ENCODE assay signal across 8 mouse cellular contexts in the genomic region with DNA sequence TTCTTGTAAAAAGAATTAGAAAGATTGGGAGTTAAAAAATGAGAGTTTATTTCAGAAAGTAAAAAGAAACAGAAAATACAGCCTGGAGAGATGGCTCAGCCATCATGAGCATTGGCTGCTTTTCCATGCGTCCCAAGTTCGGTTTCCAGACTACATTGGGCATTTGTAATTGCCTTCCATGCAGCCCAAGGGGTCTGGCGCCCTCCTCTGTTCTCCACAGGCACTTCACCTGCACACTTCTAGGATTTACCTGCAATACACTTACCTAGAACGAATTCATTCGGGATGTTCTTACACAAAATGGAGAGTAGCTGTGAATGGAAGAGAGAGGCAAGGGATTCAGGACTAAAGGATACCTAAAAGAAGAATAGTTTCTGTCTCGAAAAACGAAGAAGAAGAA. TPM values are rescaled to one million over a fixed set of nuclear protein-coding genes. Genes with fewer than 3 reads are reported as not detected.
DNase-seq lines count a peak whose midpoint lies in the region; ATAC-seq lines count a peak whose summit lies in the region.

No protein-coding gene starts in this region.

- H3K9ac ChIP-seq in kidney, embryonic 14.5 days (ENCODE audit: low read depth, low read length): no peak overlapping the region
- H3K9ac ChIP-seq in forebrain, embryonic 11.5 days (ENCODE audit: low read length): no peak overlapping the region

- H3K4me3 ChIP-seq in kidney, embryonic 14.5 days (ENCODE audit: low read length): no peak overlapping the region
- no peak overlapping the region for H3K4me3 ChIP-seq in forebrain, embryonic 11.5 days (ENCODE audit: low read depth, low read length)
- no peak overlapping the region for H3K4me3 ChIP-seq in midbrain, embryonic 10.5 days

- DNase-seq in kidney, adult 18-20 months: peak; percentile 43
- DNase-seq in R1 (ENCODE audit: low read depth, low spot score): peak; percentile 89
- DNase-seq in gastrocnemius, postnatal 14 days: peak; percentile 46
- peak; percentile 30 for DNase-seq in lung, postnatal 10 days
- DNase-seq in forebrain, embryonic 11.5 days (ENCODE audit: low spot score): no peak
- DNase-seq in MN1 (ENCODE audit: low spot score): no peak
- DNase-seq in midbrain, embryonic 10.5 days (ENCODE audit: low spot score): no peak

- no peak overlapping the region for H3K4me2 ChIP-seq in kidney, embryonic 14.5 days (replicated peaks; ENCODE audit: low read depth, low read length)
- H3K4me2 ChIP-seq in forebrain, embryonic 11.5 days (ENCODE audit: low read depth, low read length, severe bottlenecking): no peak overlapping the region

- H3K27me3 ChIP-seq in kidney, embryonic 14.5 days (ENCODE audit: control insufficient read depth, insufficient read depth, low read length): no peaks in the 10 kb centered on the region
- H3K27me3 ChIP-seq in forebrain, embryonic 11.5 days (ENCODE audit: control insufficient read depth, insufficient read depth, low read length): no peaks in the 10 kb centered on the region
- H3K27me3 ChIP-seq in midbrain, embryonic 10.5 days (ENCODE audit: low read depth, poor library complexity, severe bottlenecking): no peaks in the 10 kb centered on the region

- no peaks in the 10 kb centered on the region for H3K9me3 ChIP-seq in kidney, embryonic 14.5 days (ENCODE audit: control insufficient read depth, low read length)
- no peaks in the 10 kb centered on the region for H3K9me3 ChIP-seq in forebrain, embryonic 11.5 days (ENCODE audit: control insufficient read depth, low read length)
- no peaks in the 10 kb centered on the region for H3K9me3 ChIP-seq in midbrain, embryonic 10.5 days (replicated peaks)

- no peak overlapping the region for H3K27ac ChIP-seq in kidney, embryonic 14.5 days (ENCODE audit: low read depth, low read length)
- no peak overlapping the region for H3K27ac ChIP-seq in forebrain, embryonic 11.5 days (ENCODE audit: low read depth, low read length)
- H3K27ac ChIP-seq in midbrain, embryonic 10.5 days (replicated peaks): no peak overlapping the region

- ATAC-seq in kidney, embryonic 14.5 days (ENCODE audit: low FRiP score, low TSS enrichment): no peak
- ATAC-seq in forebrain, embryonic 11.5 days (replicated peaks; ENCODE audit: low FRiP score): no peak

- H3K4me1 ChIP-seq in kidney, embryonic 14.5 days (ENCODE audit: control insufficient read depth, insufficient read depth, low read length): no peaks in the 10 kb centered on the region
- no peaks in the 10 kb centered on the region for H3K4me1 ChIP-seq in forebrain, embryonic 11.5 days (replicated peaks; ENCODE audit: control insufficient read depth, insufficient read depth, low read length)
- no peaks in the 10 kb centered on the region for H3K4me1 ChIP-seq in midbrain, embryonic 10.5 days

- intact Hi-C loops in gastrocnemius, postnatal 14 days (cut with DNase I; ENCODE audit: low total_unique reads): loop anchor here (2.0 kb wide), 1 partner anchor 48 kb away; no protein-coding TSS in a partner anchor

- WGBS in kidney, embryonic 14.5 days: 45% methylated on average over 5 of the region's 7 CpGs
- WGBS in forebrain, embryonic 11.5 days: 47% methylated on average over 5 of the region's 7 CpGs
- WGBS in midbrain, embryonic 10.5 days: 41% methylated on average over 5 of the region's 7 CpGs

- H3K36me3 ChIP-seq in kidney, embryonic 14.5 days (ENCODE audit: control insufficient read depth, insufficient read depth, low read length): no peaks in the 10 kb centered on the region
- no peaks in the 10 kb centered on the region for H3K36me3 ChIP-seq in forebrain, embryonic 11.5 days (ENCODE audit: control insufficient read depth, insufficient read depth, low read length)
- H3K36me3 ChIP-seq in midbrain, embryonic 10.5 days: no peaks in the 10 kb centered on the region

RNA-seq across cellular contexts. Expression of gene Siglecf, which starts 17.9 kb away (rescaled TPM):
- not detected in 2 replicates for polyA plus RNA-seq in kidney, embryonic 14.5 days (2014; fragmentation: Nextera tagmentation; extraction: Ambion mirVana)
- total RNA-seq in gastrocnemius, postnatal 14 days (2021): not detected
- polyA plus RNA-seq in forebrain, embryonic 11.5 days (2014; fragmentation: Nextera tagmentation; extraction: Ambion mirVana): 0.16 and 0.23 TPM in 2 replicates
- 0.09 and 0.29 TPM in 2 replicates for polyA plus RNA-seq in midbrain, embryonic 10.5 days (2016; fragmentation: Nextera tagmentation; extraction: Ambion mirVana)

RNA-seq across cellular contexts. Expression of gene Zfp715, which starts 20.1 kb away (rescaled TPM):
- 9.0 and 14.7 TPM in 2 replicates for polyA plus RNA-seq in kidney, embryonic 14.5 days (2014; fragmentation: Nextera tagmentation; extraction: Ambion mirVana)
- 1 to 10 TPM; 9.4 to 9.7 TPM for total RNA-seq in gastrocnemius, postnatal 14 days (2021)
- polyA plus RNA-seq in forebrain, embryonic 11.5 days (2014; fragmentation: Nextera tagmentation; extraction: Ambion mirVana): 13.8 and 14.5 TPM in 2 replicates
- polyA plus RNA-seq in midbrain, embryonic 10.5 days (2016; fragmentation: Nextera tagmentation; extraction: Ambion mirVana): 10.5 and 11.2 TPM in 2 replicates

Comparison
In these comparisons a context has a peak if more than half of its experiments do, and no peak if none do; other contexts are left out.
1. DNase-seq: peak in kidney, adult 18-20 months (single experiment), R1 (single experiment), gastrocnemius, postnatal 14 days (single experiment) and lung, postnatal 10 days (single experiment); none in forebrain, embryonic 11.5 days (single experiment), MN1 (single experiment) and midbrain, embryonic 10.5 days (single experiment).